21 mouse cellular contexts compared by ENCODE assay signal in the genomic region with DNA sequence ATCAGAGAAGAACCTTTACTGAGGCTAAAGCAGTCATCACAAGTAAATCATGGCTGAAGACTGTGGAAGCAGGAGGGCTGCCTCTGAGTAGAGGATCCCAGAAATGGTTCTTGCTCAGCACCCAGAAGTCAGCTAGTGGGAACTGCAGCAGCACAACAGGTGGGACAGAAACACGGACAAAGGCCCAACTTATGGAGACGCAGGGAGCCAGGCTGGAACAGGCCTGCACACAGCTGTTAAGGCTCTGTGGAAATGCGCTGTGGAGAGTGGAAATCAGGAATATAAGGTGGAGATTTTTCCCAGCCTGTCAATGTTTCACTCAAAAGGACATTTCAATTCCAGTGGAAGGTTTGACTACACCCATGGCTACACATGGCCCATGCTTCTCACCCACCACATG.
DNase-seq lines count a peak whose midpoint lies in the region; ATAC-seq and TF ChIP-seq lines count a peak whose summit lies in the region.
"Had no signal": no experiment of that assay in that cellular context is flagged by ENCODE, and none has a peak within 500 bp of the region (broad histone marks: within the 10 kb centered on the region; RNA-seq: fewer than 3 reads in every experiment).

No protein-coding gene starts in this region.

- no peak for TF ChIP-seq POLR2A in liver, adult 2 months (IDR thresholded peaks at IDR 0.05; ENCODE audit: extremely low read depth, insufficient read depth, low read length)
- no peak for TF ChIP-seq POLR2A in small intestine, adult 2 months (IDR thresholded peaks at IDR 0.05; ENCODE audit: low read depth, low read length)

- H3K4me1 ChIP-seq in liver, adult 2 months (ENCODE audit: control insufficient read depth, insufficient read depth, low read length), result peaks cover 14% of the 10 kb centered on the region
- no peaks in the 10 kb centered on the region for H3K4me1 ChIP-seq in liver, postnatal 0 days (ENCODE audit: insufficient read depth)
- H3K4me1 ChIP-seq in embryonic facial prominence, embryonic 15.5 days, result peaks cover 8% of the 10 kb centered on the region; the same call in 1 of the 2 replicates
- H3K4me1 ChIP-seq in small intestine, adult 2 months (ENCODE audit: control insufficient read depth, insufficient read depth, insufficient read length, low read length), result no peaks in the 10 kb centered on the region
- H3K4me1 ChIP-seq: forebrain, embryonic 15.5 days; intestine, embryonic 15.5 days had no signal

- TF ChIP-seq CTCF in gastrocnemius, adult 2 months (IDR thresholded peaks at IDR 0.05), result no peak
- no peak for TF ChIP-seq CTCF in liver, adult 2 months (IDR thresholded peaks at IDR 0.05; ENCODE audit: low read depth, low read length)
- TF ChIP-seq CTCF in liver, postnatal 0 days (IDR thresholded peaks at IDR 0.05; ENCODE audit: low read depth), result no peak
- TF ChIP-seq CTCF in small intestine, adult 2 months (IDR thresholded peaks at IDR 0.05; ENCODE audit: extremely low read depth, insufficient read length, insufficient replicate concordance, low read depth, low read length), result no peak

- intact Hi-C loops in gastrocnemius, adult 2 months (cut with DNase I), result no loop called here
- intact Hi-C loops in gastrocnemius, postnatal 14 days (cut with DNase I; ENCODE audit: low total_unique reads), result no loop called here

- over 99% methylated on average over 3 of the region's 3 CpGs for WGBS in liver, adult 2 months
- 90% methylated on average over 3 of the region's 3 CpGs for WGBS in liver, postnatal 0 days (ENCODE audit: insufficient replicate concordance)
- WGBS in embryonic facial prominence, embryonic 15.5 days, result 96% methylated on average over 3 of the region's 3 CpGs
- 97% methylated on average over 3 of the region's 3 CpGs for WGBS in small intestine, adult 2 months

- H3K79me2 ChIP-seq in liver, adult 2 months (ENCODE audit: control insufficient read depth, insufficient read depth, low read length), result no peaks in the 10 kb centered on the region

- no peak overlapping the region for H3K4me2 ChIP-seq in liver, postnatal 0 days (ENCODE audit: low read depth, low read length)
- no peak overlapping the region for H3K4me2 ChIP-seq in embryonic facial prominence, embryonic 15.5 days (replicated peaks)
- H3K4me2 ChIP-seq: forebrain, embryonic 15.5 days; heart, embryonic 13.5 days; hindbrain, embryonic 14.5 days; intestine, embryonic 15.5 days had no signal

- H3K36me3 ChIP-seq in liver, adult 2 months (ENCODE audit: control insufficient read depth, insufficient read depth, low read length), result no peaks in the 10 kb centered on the region
- no peaks in the 10 kb centered on the region for H3K36me3 ChIP-seq in liver, postnatal 0 days (replicated peaks; ENCODE audit: insufficient read depth, low read length)
- H3K36me3 ChIP-seq in embryonic facial prominence, embryonic 15.5 days, result no peaks in the 10 kb centered on the region
- no peaks in the 10 kb centered on the region for H3K36me3 ChIP-seq in small intestine, adult 2 months (ENCODE audit: control insufficient read depth, insufficient read depth, low read length)
- H3K36me3 ChIP-seq: forebrain, embryonic 10.5 days; forebrain, embryonic 15.5 days; heart, embryonic 13.5 days; intestine, embryonic 15.5 days had no signal

- no peak for TF ChIP-seq EP300 in liver, postnatal 0 days (IDR thresholded peaks at IDR 0.05; ENCODE audit: low read depth)

- H3K27me3 ChIP-seq in liver, adult 2 months (ENCODE audit: control insufficient read depth, insufficient read depth, low read length), result no peaks in the 10 kb centered on the region
- no peaks in the 10 kb centered on the region for H3K27me3 ChIP-seq in liver, postnatal 0 days (ENCODE audit: insufficient read depth, low read length)
- no peaks in the 10 kb centered on the region for H3K27me3 ChIP-seq in embryonic facial prominence, embryonic 15.5 days
- H3K27me3 ChIP-seq in small intestine, adult 2 months (ENCODE audit: control insufficient read depth, insufficient read depth, low read length), result no peaks in the 10 kb centered on the region
- H3K27me3 ChIP-seq: CH12.LX; forebrain, embryonic 15.5 days; heart, embryonic 13.5 days; intestine, embryonic 15.5 days; Patski had no signal

- H3K9ac ChIP-seq in liver, adult 2 months (ENCODE audit: low read depth, low read length), result no peak overlapping the region
- H3K9ac ChIP-seq in liver, postnatal 0 days (replicated peaks), result no peak overlapping the region
- no peak overlapping the region for H3K9ac ChIP-seq in embryonic facial prominence, embryonic 15.5 days
- H3K9ac ChIP-seq: forebrain, embryonic 15.5 days; heart, embryonic 13.5 days; hindbrain, embryonic 14.5 days; intestine, embryonic 15.5 days had no signal

- ATAC-seq in liver, postnatal 0 days, result no peak
- ATAC-seq in embryonic facial prominence, embryonic 15.5 days (ENCODE audit: insufficient number of reproducible peaks, low FRiP score, low TSS enrichment, low read depth), result 0 out of 2 replicates have a peak, but pooled peaks have one; percentile 29
- ATAC-seq: activated CD4-positive, CD25-positive, alpha-beta regulatory T cell, adult 4 months; forebrain, embryonic 15.5 days; intestine, embryonic 15.5 days; Patski had no signal

- H3K9me3 ChIP-seq in liver, postnatal 0 days (ENCODE audit: low read length), result no peaks in the 10 kb centered on the region
- no peaks in the 10 kb centered on the region for H3K9me3 ChIP-seq in embryonic facial prominence, embryonic 15.5 days (replicated peaks)
- H3K9me3 ChIP-seq: forebrain, embryonic 10.5 days; forebrain, embryonic 15.5 days; heart, embryonic 13.5 days; intestine, embryonic 15.5 days had no signal

- peak; percentile 22 for DNase-seq in gastrocnemius, adult 2 months
- no peak for DNase-seq in gastrocnemius, postnatal 14 days
- DNase-seq in liver, adult 2 months (ENCODE audit: extremely low read depth, low read depth, low spot score), result no peak
- DNase-seq in liver, postnatal 0 days, result no peak
- no peak for DNase-seq in thymus, adult 18-20 months
- DNase-seq in lung, postnatal 10 days, result no peak
- DNase-seq: adrenal gland, postnatal 14 days; cerebellum, adult 2 months; cerebellum, postnatal 10 days; gastrocnemius, postnatal 10 days had no signal

- no peak overlapping the region for H3K4me3 ChIP-seq in gastrocnemius, adult 2 months
- no peak overlapping the region for H3K4me3 ChIP-seq in liver, adult 2 months (ENCODE audit: insufficient read depth, low read depth, low read length)
- H3K4me3 ChIP-seq in liver, postnatal 0 days (ENCODE audit: low read depth, low read length), result no peak overlapping the region
- H3K4me3 ChIP-seq in embryonic facial prominence, embryonic 15.5 days (replicated peaks), result no peak overlapping the region
- H3K4me3 ChIP-seq in small intestine, adult 2 months (ENCODE audit: low read depth, low read length), result no peak overlapping the region
- H3K4me3 ChIP-seq: erythroblast, embryonic 14.5 days; forebrain, embryonic 10.5 days; forebrain, embryonic 15.5 days; heart, embryonic 13.5 days; intestine, embryonic 15.5 days had no signal

- peak overlapping the region; percentile 72 for H3K27ac ChIP-seq in gastrocnemius, adult 2 months
- H3K27ac ChIP-seq in liver, adult 2 months (replicated peaks; ENCODE audit: insufficient read depth, low read depth, low read length), result peak overlapping the region; percentile 57; the same call in 1 of the 2 replicates
- H3K27ac ChIP-seq in liver, postnatal 0 days (ENCODE audit: low read depth), result no peak overlapping the region
- peak overlapping the region; percentile 29; the same call in 1 of the 2 replicates for H3K27ac ChIP-seq in embryonic facial prominence, embryonic 15.5 days (replicated peaks)
- peak overlapping the region; percentile 2; the same call in 1 of the 2 replicates for H3K27ac ChIP-seq in small intestine, adult 2 months (ENCODE audit: insufficient read depth, low read depth, low read length)
- H3K27ac ChIP-seq: forebrain, embryonic 10.5 days; forebrain, embryonic 15.5 days; heart, embryonic 13.5 days; hindbrain, embryonic 14.5 days; intestine, embryonic 15.5 days had no signal
